Mouse (Mus musculus): ENCODE results near the gene Gm20532.

Gm20532 gene

DNA sequence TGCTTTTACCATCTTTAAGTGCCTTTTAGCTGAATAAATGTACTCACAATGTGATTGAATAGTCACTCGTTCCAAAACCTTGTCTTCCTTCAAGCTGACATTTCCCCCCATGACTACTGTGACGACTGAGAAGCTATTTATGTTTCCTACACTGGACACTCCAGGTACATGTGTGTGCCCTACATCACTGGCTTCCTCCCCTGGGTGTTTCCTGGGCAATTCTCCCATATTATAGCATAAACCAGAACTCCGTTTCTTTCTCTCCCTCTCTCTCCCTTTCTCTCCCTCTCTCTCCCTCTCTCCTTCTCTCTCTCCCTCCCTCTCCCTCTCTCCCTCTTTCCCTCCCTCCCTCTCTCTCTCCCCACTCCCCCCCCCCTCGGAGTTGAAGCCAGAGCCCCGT lies 12.6 kb upstream of the Gm20532 start:
- DNase-seq (ENCODE audit: low spot score) = no peak

DNA sequence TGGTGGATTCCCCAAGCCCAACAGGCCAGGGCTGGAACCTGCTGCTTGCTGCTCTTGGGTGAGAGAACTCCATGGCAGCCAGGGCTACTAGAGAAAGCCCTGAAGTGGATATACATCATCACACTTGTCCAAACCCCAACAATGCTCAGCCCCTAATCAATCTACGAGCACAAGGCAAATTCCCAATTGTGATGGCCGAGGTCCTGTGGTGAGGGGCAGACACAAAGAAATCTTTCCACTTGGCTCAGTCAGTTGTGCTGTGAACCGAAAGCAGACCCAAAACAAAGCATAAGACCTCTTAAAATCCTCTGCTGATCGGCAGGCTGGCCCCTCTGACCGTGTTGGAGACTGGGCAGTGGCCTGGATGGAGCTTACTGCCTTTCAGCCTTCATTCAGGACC lies 11.6 kb upstream of the Gm20532 start:
- DNase-seq (ENCODE audit: low spot score) = no peak

DNA sequence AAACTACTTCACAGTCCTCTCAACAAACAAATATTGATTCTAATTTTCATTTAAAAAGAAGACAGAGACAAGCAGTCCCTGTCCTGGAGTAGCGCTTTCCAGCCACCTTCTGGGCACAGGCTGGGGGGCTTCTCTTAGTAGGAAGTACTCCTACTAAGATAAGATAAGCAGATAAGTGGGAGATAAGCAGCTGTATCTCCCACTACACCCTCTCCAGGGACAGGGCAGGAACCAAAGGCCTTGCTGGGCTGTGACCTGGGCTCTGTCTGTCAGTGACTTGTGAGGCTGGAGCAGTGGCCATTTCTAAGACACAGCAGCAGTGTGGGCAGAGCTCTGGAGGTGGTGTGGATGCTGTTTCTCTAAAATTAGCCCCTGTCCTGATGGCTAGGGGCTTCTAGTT lies 11.1 kb upstream of the Gm20532 start:
- no peak for DNase-seq (ENCODE audit: low spot score)

DNA sequence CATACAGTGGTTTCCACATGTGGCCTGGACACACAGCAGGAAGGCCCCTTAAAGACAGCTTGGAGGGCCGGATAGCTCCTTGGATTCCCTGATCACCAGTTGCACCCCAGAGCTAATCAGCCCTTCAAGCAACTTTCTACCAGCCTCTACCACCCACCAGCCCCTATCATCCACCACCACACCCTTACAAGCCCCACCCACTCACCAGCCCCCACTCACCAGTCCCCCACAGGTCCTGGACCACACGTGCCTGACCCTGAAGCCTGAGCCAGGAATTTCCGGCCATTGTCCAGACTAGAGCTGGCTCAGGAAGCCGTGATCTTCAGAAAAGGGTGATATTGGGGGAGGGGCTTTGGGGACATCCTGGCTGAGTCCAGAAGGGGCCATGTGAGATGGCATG lies 10.6 kb upstream of the Gm20532 start:
- peak; percentile 45 for DNase-seq (ENCODE audit: low spot score)

GRCm38 (mm10) chr2:26576462-26576861 lies 10.0 kb upstream of the Gm20532 start:
- peak; percentile 46 for DNase-seq (ENCODE audit: low spot score)

- DNase-seq (ENCODE audit: low spot score) = no peak
These were observed 8.1 kb upstream of the Gm20532 start for GRCm38 (mm10) chr2:26578369-26578768.

GRCm38 (mm10) chr2:26579714-26580113 lies 6.7 kb upstream of the Gm20532 start, which contains the start of gene Egfl7:
Gene Egfl7 (plus strand): TSS chr2:26580014.
- DNase-seq (ENCODE audit: low spot score) = no peak

GRCm38 (mm10) chr2:26580751-26581150 lies 5.7 kb upstream of the Gm20532 start:
- no peak for DNase-seq (ENCODE audit: low spot score)

GRCm38 (mm10) chr2:26582203-26582602 lies 4.2 kb upstream of the Gm20532 start:
- no peak for DNase-seq (ENCODE audit: low spot score)

- DNase-seq (ENCODE audit: low spot score) = no peak
These were observed 3.7 kb upstream of the Gm20532 start for GRCm38 (mm10) chr2:26582741-26583140.

- DNase-seq (ENCODE audit: low spot score) = no peak
These were observed 2.8 kb upstream of the Gm20532 start for GRCm38 (mm10) chr2:26583640-26584039.

DNA sequence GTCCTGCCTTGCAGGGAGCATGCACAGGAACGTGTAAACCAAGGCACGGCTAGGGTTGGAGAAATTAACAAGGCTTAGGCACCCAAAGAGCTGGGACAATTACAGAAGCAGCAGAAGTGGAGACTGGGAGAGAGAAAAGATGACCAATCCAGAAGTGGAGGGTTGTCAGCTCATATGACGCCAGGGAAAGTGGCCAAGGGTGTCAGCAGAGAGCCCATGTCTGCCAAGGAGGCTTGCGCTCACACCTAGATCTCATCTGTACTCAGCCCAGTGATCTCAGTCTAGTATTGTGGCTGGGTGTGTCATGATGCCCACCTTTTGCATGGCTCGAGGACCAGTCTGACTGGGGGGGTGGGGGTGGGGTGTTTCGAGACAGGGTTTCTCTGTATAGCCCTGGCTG lies 726 bp upstream of the Gm20532 start:
- DNase-seq (ENCODE audit: low spot score) = no peak

DNA sequence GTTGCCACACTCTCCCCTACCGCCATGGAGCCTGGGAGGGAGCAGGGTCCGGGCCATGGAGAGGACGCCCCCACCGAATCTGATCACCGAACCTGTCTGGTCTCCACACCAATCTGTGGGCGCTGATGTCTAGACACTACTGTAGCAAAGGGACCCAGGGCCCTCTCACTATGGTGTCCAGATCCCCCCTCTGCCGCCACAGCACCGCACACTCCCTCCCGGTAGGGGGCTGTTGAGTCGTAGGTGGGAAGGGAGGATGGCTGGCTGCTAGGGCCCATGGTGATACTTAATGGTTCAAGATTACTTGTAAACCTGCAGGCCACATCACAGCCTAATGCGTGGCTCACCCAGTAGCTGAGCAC lies 586 bp downstream of the Gm20532 start:
- DNase-seq (ENCODE audit: low spot score) = no peak

DNA sequence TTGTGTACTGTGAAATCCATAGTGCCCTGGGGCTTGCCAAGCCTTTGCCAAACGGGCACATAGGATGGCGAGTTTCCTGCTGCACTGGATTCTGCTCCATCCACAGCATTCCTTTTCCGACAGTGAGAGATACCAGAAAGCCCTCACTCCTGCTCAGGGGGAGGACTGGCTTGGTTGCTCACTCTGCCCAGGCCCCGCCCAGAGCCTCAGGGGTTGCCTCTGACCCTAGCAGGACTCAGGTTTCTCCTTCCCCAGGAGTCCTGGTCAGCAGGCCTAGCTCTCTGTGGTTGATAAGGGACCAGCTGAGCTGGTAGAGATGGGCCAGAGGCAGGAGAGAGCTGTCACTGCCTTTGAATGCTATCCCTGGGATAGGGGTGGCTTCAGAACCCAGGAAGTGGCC lies 2.1 kb downstream of the Gm20532 start:
- no peak for DNase-seq (ENCODE audit: low spot score)

DNA sequence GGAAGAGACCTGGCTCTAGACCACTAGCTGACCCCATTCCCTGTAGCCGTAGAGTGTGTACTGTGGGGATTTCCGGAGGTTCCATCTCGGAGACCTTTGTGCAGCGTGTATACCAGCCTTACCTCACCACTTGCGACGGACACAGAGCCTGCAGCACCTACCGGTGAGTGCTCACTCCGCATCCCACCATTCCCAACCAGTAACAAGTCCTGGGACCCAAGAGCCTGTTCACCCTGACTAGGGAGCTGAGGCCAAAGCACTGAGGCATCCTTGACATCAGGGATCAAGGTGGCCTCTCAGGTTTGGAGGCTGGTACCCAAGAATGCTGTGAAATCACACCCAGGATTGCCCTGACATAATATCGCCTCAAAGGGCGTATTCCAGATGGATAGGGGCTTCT lies 2.8 kb downstream of the Gm20532 start:
- no peak for DNase-seq (ENCODE audit: low spot score)

DNA sequence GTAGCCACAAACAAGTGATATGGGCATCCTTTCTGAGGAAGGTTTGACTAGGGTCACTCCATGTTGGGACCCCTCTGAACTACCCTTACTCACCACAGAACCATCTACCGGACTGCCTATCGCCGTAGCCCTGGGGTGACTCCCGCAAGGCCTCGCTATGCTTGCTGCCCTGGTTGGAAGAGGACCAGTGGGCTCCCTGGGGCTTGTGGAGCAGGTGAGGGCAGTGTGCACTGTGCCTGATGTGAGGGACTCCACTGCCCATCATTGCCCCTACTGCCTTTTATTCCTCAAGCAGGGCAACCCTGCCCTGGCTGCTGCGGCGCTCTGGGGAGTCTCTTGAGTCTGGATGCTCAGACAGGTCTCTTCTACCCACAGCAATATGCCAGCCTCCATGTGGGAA lies 3.8 kb downstream of the Gm20532 start:
- DNase-seq (ENCODE audit: low spot score) = no peak

- no peak for DNase-seq (ENCODE audit: low spot score)
These were observed 4.5 kb downstream of the Gm20532 start for GRCm38 (mm10) chr2:26590962-26591361.

DNA sequence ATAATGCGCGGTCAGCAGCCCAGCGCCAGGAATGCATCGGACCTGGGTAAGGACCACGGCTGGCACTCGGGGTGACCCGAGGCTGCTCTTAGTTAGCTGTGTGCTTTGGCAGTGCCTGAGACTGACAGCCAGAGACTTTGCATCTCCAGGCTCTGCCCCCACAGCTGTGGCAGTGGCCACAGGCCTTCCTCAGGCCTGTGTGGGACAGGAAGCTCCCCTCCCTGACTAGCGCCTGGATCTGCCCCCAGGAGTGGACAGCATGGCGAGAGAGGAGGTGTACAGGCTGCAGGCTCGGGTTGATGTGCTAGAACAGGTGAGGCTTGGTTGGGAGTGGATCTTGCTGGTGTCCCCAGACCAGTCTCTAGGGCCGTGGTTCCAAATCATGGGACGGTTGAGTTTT lies 5.0 kb downstream of the Gm20532 start:
- no peak for DNase-seq (ENCODE audit: low spot score)

DNA sequence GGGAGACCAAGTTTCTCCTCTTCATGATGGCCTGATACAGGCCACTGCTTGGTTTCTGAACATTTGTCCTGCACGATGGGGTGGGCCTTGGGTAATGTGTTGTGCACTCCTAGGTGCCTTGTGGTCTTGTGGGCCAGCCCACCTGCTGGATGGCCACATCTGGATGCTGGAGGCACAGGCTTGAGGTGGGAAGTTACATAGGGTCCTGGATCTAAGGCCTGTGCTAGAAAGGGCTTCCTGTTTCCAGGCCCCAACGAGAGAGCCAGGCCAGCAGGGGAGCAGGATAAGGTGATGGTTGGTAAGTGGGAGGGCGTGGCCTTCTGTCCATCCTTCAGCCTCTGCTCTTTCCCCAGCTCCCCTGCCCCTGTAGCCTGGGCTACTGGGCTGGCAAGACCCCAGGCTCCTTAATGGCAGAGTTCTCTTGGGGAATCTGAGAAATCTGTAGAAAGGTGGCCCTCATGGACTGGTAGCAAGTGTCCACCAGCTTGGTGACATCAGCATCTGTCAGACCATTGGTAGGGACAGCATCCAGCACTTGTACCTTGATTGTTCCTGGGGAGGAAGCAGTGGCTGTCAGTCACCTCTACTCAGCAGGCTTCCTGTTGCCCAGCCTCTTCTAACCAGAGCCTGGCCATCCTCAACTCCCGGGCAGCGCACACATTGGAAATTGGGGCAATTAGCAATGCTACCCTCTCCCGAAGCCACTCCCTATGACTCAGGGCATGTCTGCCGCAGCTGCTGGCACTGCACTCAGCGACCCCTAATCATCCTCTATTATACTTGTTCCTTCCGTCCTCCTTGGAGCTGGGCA lies 7.0 kb downstream of the Gm20532 start:
- DNase-seq (ENCODE audit: low spot score) = no peak

- peak; percentile 63 for DNase-seq (ENCODE audit: low spot score)
These were observed 7.5 kb downstream of the Gm20532 start for GRCm38 (mm10) chr2:26594022-26594346.

- DNase-seq (ENCODE audit: low spot score) = no peak
These were observed 8.1 kb downstream of the Gm20532 start for GRCm38 (mm10) chr2:26594461-26594933.

DNA sequence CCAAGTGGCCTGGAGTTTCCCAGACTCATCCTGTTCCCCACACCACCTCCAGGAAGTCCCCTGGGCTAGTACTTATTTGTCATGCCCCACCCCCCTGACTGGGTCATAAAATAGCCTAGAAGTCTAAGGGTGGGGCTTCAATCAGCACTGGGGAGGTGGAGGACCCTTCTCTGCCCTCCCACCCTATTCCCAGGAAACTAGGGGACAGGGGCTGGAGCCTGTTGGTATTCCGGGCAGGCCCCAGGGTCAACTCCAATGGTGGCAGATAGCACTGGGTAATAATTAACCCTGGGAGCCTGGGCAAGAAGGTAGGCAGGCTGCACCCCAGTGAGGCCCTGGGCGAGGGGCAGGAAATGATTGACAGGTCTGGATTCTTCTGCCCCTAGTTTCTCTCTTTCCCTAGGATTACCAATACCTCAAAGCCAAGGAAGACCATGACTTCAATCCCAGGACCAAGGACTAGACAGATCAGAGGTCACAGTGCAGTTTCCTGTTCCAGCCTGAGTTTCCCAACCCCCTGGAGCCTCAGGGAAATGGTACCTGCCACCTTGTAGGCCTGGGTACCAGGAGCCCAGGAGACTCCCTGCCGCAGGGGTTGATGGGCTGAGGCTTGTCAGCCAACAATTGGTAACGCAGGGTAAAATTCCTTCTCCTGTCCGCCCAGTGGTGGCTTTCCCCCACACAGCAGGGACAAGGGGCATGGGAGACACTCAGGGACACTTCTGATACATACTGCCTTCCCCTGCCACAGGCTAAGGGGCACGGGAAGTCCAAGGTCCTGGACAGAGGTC lies 8.7 kb downstream of the Gm20532 start:
- DNase-seq (ENCODE audit: low spot score) = no peak

DNA sequence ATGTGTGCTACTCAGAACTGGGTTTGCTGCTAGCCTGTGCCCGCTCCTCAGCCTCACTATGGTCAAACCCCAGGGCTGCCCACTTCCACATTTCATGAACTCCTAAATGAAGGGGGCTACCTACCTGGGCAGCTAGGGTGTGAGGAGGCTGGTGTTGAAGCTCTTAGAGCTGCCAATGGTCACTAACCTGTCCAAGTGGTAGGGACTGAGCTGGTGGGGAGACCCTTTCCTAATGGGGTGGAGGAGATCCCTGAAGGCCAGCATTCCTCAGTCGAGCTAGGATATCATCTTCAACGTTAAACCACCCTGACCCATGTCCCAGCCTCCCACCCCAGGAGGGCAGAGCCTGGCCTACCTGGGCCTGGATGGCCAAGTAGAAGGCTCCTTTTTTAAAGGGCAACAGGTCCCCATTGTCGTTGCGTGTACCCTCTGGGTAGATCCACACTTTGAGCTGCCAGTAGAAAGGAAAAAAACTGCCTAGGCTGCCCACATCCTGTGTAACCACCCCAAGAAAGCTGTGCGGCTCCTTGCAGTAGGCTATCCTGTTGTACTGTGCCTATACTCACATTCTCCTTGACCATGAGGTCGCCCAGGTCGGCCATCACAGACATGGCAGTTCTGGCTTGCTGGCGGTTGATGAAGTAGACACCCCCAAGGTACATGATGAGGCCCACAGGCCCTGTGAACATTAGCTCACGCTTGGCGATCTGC lies 9.4 kb downstream of the Gm20532 start:
- DNase-seq (ENCODE audit: low spot score) = no peak
